Mouse (Mus musculus) testis, adult 2 months (tissue): ENCODE results near the gene Nadsyn1.

Experiments used
- CTCF ChIP-seq: fragments of 200-500 bp; IDR thresholded peaks from 2 replicates; pipeline ENCODE4 v1.5.1; 2012; ENCODE audit warnings: low read depth, mild to moderate bottlenecking, inconsistent platforms, low read length, moderate library complexity; ENCODE audit not compliant: control insufficient read depth, insufficient read depth, insufficient replicate concordance
- POLR2A ChIP-seq: fragments of 200-500 bp; IDR thresholded peaks from 2 replicates; pipeline ENCODE4 v1.6.1; 2012; ENCODE audit warnings: low read depth, mild to moderate bottlenecking, inconsistent platforms, low read length, moderate library complexity; ENCODE audit not compliant: control insufficient read depth

DNA sequence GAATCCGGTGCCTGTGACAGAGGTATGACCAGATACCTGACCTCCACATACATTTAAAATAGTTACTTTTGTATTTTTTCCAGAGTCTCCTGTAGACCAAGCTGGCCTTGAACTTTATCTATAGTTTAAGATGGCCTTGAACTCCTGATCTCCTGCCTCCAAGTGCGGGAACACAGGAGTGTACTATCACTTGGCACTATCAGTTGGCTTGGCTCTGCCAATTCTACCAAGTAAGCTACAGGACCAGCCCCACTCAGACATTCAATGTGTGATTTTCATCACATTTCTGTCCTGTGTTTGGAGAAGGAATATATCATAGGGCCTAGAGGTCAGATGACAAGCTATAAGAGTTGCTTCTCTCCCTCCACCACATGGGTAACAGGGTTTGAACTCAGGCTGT is 11.7 kb upstream of the Nadsyn1 start:
- TF ChIP-seq CTCF, result no peak
- TF ChIP-seq POLR2A, result no peak
